Mouse (Mus musculus): Measurements from ENCODE around the gene Trio. TPM values are rescaled to one million over a fixed set of nuclear protein-coding genes. Genes with fewer than 3 reads are reported as not detected.

Trio gene
- polyA plus RNA-seq, 1 experiment, result 18.0 TPM

- Histone ChIP-seq H3K4me3 (ENCODE audit: insufficient read depth, low read depth, low read length) (peak overlapping the region; percentile 6; the same call in 1 of the 2 replicates), H3K27ac (replicated peaks; ENCODE audit: low read depth, low read length) (no peak overlapping the region), H3K4me1 (ENCODE audit: control insufficient read depth, insufficient read depth, insufficient read length, low read length) (peaks cover 25% of the 10 kb centered on the region)
Measured at GRCm38 (mm10) chr15:27786418-27786817, 239.2 kb downstream of the Trio start.

DNA sequence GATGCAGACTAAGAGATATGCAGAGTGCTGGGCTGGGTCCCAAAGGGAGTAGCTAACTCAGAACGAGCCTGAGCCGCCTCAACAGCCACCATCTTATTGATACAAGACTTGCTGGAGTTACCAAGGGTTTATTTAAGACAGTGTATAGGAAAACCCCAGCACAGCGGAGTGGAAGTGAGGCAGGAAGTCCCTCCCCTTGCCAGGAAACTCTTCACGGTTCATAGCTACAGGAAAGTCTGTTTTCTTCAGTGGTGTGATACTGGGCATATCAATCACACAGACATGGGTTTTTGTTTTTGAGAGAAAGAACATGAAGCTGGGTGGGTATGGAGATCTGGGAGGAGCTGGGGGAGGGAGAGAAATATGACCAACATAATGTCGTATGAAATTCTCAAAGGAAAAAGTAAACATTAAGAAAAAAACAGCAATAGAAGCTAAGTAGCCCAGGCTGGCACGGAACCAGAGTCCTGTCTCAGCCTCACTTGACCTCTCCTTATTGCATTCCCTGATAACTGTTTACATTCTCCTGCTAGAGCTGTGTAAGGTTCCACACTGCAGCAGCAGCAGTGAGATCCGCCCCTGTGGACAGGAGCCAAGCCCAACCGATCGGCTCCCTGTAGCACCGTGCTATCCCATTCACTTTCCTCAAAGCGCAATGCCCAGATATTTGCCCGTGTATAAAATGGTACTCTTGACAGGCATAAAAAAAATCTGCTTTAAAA lies 240.2 kb downstream of the Trio start:
- Histone ChIP-seq H3K27ac (replicated peaks; ENCODE audit: low read depth, low read length) (peak overlapping the region; percentile 0; the same call in 1 of the 2 replicates), H3K4me1 (ENCODE audit: control insufficient read depth, insufficient read depth, insufficient read length, low read length) (peaks cover 25% of the 10 kb centered on the region), H3K4me3 (ENCODE audit: insufficient read depth, low read depth, low read length) (peak overlapping the region; percentile 15; the same call in 1 of the 2 replicates)

DNA sequence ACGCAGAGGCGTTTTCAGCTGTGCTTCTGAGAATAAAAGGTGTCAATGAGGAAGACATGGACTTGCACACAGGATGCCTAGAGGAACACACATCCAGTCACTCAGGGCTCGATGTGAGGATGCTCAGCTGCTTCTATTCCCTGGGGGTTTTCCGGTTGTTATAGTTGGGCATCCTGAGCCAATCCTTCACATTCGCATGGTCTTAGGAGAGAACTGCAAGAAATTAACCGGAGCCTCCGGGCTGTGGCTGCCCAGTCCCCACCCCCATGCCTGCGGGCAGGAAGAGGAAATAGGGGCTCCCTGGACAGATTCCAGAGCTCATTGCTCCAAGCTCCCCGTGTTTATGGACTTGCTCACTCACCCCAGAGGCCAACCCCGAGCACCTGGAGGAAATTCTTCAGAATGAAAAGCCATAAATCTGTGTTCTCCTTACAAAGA lies 241.5 kb downstream of the Trio start:
- Histone ChIP-seq H3K4me3 (ENCODE audit: insufficient read depth, low read depth, low read length) (peak overlapping the region; percentile 16), H3K27ac (replicated peaks; ENCODE audit: low read depth, low read length) (peak overlapping the region; percentile 84), H3K4me1 (ENCODE audit: control insufficient read depth, insufficient read depth, insufficient read length, low read length) (peaks cover 28% of the 10 kb centered on the region)

DNA sequence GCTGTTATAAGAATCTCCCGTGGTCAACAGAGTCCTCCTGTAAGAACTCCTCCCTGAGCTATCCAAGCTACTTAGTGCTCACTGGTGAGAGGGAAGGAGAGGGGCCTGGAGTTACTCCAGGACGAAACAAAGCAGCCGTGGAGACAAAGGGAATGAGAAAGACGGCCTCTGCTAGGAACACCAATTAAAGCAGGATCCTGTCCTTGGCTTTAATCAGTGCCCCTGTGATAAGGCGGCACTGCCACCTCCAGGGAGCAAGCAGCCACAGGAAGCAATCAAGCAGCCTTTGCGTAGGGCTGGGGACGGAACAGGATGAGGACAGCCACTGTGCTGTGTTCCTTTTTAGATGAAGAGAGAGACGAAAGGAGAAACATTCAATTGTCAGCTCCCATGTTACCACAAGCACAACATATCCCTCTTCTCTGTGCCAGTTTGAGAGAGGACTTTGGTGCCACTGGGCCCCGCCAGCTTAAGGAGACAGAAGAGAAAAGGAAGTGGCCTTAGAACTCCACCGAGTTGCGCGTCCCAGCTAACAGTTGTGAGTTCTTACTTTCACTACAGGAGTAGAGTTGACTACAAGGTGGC lies 242.0 kb downstream of the Trio start:
- Histone ChIP-seq H3K4me1 (ENCODE audit: control insufficient read depth, insufficient read depth, insufficient read length, low read length) (peaks cover 28% of the 10 kb centered on the region), H3K4me3 (ENCODE audit: insufficient read depth, low read depth, low read length) (peak overlapping the region; percentile 16), H3K27ac (replicated peaks; ENCODE audit: low read depth, low read length) (peak overlapping the region; percentile 84)

- Histone ChIP-seq H3K4me1 (ENCODE audit: control insufficient read depth, insufficient read depth, insufficient read length, low read length) (peaks cover 31% of the 10 kb centered on the region), H3K4me3 (ENCODE audit: insufficient read depth, low read depth, low read length) (peak overlapping the region; percentile 16; the same call in 1 of the 2 replicates), H3K27ac (replicated peaks; ENCODE audit: low read depth, low read length) (peak overlapping the region; percentile 84)
Measured at GRCm38 (mm10) chr15:27783092-27783491, 242.6 kb downstream of the Trio start.

GRCm38 (mm10) chr15:27782383-27783036 lies 243.1 kb downstream of the Trio start:
- no peak overlapping the region for H3K4me3 ChIP-seq (ENCODE audit: insufficient read depth, low read depth, low read length)
- H3K27ac ChIP-seq (replicated peaks; ENCODE audit: low read depth, low read length), result no peak overlapping the region
- peaks cover 31% of the 10 kb centered on the region for H3K4me1 ChIP-seq (ENCODE audit: control insufficient read depth, insufficient read depth, insufficient read length, low read length)

- Histone ChIP-seq H3K27ac (replicated peaks; ENCODE audit: low read depth, low read length) (no peak overlapping the region), H3K4me1 (ENCODE audit: control insufficient read depth, insufficient read depth, insufficient read length, low read length) (peaks cover 23% of the 10 kb centered on the region), H3K4me3 (ENCODE audit: insufficient read depth, low read depth, low read length) (no peak overlapping the region)
Measured at GRCm38 (mm10) chr15:27779827-27780226, 245.8 kb downstream of the Trio start.

GRCm38 (mm10) chr15:27779398-27779797 lies 246.2 kb downstream of the Trio start:
- Histone ChIP-seq H3K4me3 (ENCODE audit: insufficient read depth, low read depth, low read length) (no peak overlapping the region), H3K4me1 (ENCODE audit: control insufficient read depth, insufficient read depth, insufficient read length, low read length) (peaks cover 21% of the 10 kb centered on the region), H3K27ac (replicated peaks; ENCODE audit: low read depth, low read length) (no peak overlapping the region)

- Histone ChIP-seq H3K4me1 (ENCODE audit: control insufficient read depth, insufficient read depth, insufficient read length, low read length) (peaks cover 17% of the 10 kb centered on the region), H3K4me3 (ENCODE audit: insufficient read depth, low read depth, low read length) (no peak overlapping the region), H3K27ac (replicated peaks; ENCODE audit: low read depth, low read length) (no peak overlapping the region)
Measured at GRCm38 (mm10) chr15:27778256-27778655, 247.4 kb downstream of the Trio start.

- Histone ChIP-seq H3K27ac (replicated peaks; ENCODE audit: low read depth, low read length) (no peak overlapping the region), H3K4me3 (ENCODE audit: insufficient read depth, low read depth, low read length) (no peak overlapping the region), H3K4me1 (ENCODE audit: control insufficient read depth, insufficient read depth, insufficient read length, low read length) (peaks cover 12% of the 10 kb centered on the region)
Measured at GRCm38 (mm10) chr15:27777455-27778190, 248.0 kb downstream of the Trio start.

DNA sequence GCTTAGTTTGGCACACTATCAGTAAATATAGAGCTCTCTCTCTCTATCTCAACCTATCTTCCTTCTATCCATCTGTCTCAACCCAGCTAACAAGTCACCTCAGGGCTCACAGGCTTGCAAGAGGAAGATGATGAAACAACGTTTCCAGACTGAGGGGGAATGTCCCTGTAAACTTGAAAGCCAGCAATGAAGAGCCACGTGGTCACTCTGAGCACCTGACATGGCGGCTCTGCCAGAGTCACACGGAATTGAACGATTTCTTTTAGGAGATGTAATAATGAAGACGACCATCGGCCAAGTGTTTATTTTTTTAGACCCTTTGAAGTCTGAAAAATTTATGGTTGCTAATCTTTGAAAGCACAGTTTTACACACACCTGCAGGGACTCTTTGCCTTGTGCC lies 251.2 kb downstream of the Trio start:
- no peak overlapping the region for H3K27ac ChIP-seq (replicated peaks; ENCODE audit: low read depth, low read length)
- no peak overlapping the region for H3K4me3 ChIP-seq (ENCODE audit: insufficient read depth, low read depth, low read length)
- H3K4me1 ChIP-seq (ENCODE audit: control insufficient read depth, insufficient read depth, insufficient read length, low read length), result peaks cover 6% of the 10 kb centered on the region

DNA sequence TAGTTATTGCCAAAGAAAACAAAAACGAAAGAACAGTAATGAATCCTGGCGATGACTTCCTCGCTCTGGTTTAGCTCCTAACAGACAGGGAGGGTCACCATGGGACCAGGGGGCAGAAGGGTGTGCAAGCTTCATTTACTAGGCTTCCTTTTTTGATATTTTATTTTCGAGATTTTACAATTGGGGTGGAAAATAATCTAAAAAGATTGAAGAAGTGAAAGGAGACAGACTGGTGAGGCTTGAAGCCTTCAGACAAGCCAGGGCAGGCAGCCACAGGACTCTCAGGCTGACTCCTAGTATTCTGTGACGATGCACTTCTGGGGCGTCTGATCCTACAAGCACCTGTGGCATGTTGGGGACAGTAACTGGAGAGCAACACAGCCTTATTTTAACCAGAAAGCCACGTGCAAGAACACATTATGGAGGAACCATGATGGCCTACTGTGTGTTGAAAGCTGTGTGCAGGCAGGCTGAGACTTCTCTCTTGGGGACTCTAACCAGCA lies 253.5 kb downstream of the Trio start:
- Histone ChIP-seq H3K4me1 (ENCODE audit: control insufficient read depth, insufficient read depth, insufficient read length, low read length) (no peaks in the 10 kb centered on the region), H3K4me3 (ENCODE audit: insufficient read depth, low read depth, low read length) (no peak overlapping the region), H3K27ac (replicated peaks; ENCODE audit: low read depth, low read length) (no peak overlapping the region)

DNA sequence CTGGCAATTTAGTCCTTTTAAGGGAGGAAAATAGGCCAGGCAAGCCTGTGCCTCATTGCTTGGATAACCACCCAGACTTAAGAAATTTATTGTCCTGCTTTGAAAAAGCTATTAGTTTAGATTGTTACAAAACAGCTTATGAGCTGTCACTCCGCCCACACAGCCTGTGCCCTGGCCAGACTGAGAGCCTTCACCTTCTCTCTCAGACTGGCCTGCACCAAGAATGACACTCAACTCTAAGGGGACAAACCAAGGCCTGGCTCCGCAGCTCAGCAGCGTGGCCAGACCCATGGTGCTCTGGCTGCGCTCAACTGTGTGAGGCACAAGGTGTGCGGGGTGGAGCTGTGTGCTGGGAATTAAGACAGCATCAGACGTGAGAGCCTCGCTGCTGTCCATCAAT lies 254.1 kb downstream of the Trio start:
- Histone ChIP-seq H3K27ac (replicated peaks; ENCODE audit: low read depth, low read length) (no peak overlapping the region), H3K4me1 (ENCODE audit: control insufficient read depth, insufficient read depth, insufficient read length, low read length) (no peaks in the 10 kb centered on the region), H3K4me3 (ENCODE audit: insufficient read depth, low read depth, low read length) (no peak overlapping the region)

DNA sequence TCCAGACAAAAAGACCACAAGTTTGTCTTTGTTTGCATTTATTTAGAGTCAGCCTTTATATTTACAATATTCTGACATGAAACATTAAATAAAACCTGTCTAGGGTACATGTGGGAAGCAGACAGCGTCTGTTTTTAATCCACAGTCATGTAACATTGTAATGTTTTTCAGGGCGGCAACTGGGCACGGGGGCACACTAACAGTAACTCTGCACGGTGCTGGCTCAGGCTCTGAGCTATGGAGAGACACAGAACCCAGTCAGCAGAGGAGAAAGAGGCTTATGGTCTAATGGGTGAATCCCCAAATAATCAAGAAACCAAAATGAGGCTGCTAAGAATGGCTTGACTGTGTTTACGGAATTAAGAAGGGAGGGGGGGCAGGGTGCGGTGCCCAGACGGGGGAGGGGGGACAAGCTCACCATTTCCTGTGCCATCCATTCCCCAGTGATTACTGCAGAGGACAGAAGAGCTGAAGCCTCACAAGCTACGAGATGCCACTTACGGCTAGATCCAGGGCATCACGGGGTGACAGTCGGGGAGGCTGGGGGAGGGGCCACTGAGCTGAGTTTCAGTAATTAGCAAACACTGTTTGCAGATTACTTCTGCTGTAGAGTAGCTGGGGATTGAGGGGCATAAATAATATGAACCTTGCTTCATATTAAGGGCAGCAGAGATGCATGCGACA lies 255.0 kb downstream of the Trio start:
- Histone ChIP-seq H3K4me1 (ENCODE audit: control insufficient read depth, insufficient read depth, insufficient read length, low read length) (no peaks in the 10 kb centered on the region), H3K27ac (replicated peaks; ENCODE audit: low read depth, low read length) (no peak overlapping the region), H3K4me3 (ENCODE audit: insufficient read depth, low read depth, low read length) (no peak overlapping the region)

Measured in brown adipose tissue, adult 24 weeks (tissue).